Mouse (Mus musculus) cortical plate, adult 2 months (tissue): ENCODE data around the gene Trim47.

ENCODE experiments used
- CTCF ChIP-seq: fragments of 200-500 bp; IDR thresholded peaks from 2 replicates; pipeline ENCODE4 v1.5.1; 2011; ENCODE audit warnings: mild to moderate bottlenecking, control low read depth, low read length; ENCODE audit not compliant: insufficient read depth; ENCODE audit errors: extremely low read depth
- POLR2A ChIP-seq: fragments of 200-500 bp; IDR thresholded peaks from 2 replicates; pipeline ENCODE4 v1.6.1; 2011; ENCODE audit warnings: mild to moderate bottlenecking, low read length, control low read depth; ENCODE audit not compliant: insufficient read depth; ENCODE audit errors: extremely low read depth

GRCm38 (mm10) chr11:116105065-116105464 is 21.9 kb downstream of the Trim47 start:
- no peak for TF ChIP-seq CTCF
- no peak for TF ChIP-seq POLR2A
